Mouse (Mus musculus) liver, embryonic 12.5 days (tissue): Measurements from ENCODE around the gene Slc35b4. TPM values are rescaled to one million over a fixed set of nuclear protein-coding genes. Genes with fewer than 3 reads are reported as not detected.

ENCODE experiments used
- ATAC-seq: fragments of 200-750 bp; cut with Nextera tagmentation; 2 replicates; pipeline ENCODE4 v1.8.0; 2017; ENCODE audit warnings: moderate number of reproducible peaks, mild to moderate bottlenecking, moderate library complexity
- H3K27ac ChIP-seq: fragments of 300-500 bp; sonication (generic); 2 replicates; pipeline ENCODE4 v1.5.1; 2016; ENCODE audit warnings: mild to moderate bottlenecking
- H3K27me3 ChIP-seq: fragments of 300-500 bp; sonication (generic); replicated peaks from 2 replicates; pipeline ENCODE4 v1.6.1; 2016; ENCODE audit warnings: mild to moderate bottlenecking, moderate library complexity
- H3K36me3 ChIP-seq: fragments of 300-500 bp; sonication (generic); 2 replicates; pipeline ENCODE4 v1.6.1; 2016; ENCODE audit warnings: mild to moderate bottlenecking, moderate library complexity
- H3K4me1 ChIP-seq: fragments of 300-500 bp; sonication (generic); 2 replicates; pipeline ENCODE4 v1.6.1; 2016
- H3K4me2 ChIP-seq: fragments of 300-500 bp; sonication (generic); 2 replicates; pipeline ENCODE4 v1.6.1; 2016; ENCODE audit warnings: mild to moderate bottlenecking, moderate library complexity
- H3K4me3 ChIP-seq: fragments of 300-500 bp; sonication (generic); 2 replicates; pipeline ENCODE4 v1.5.1; 2016; ENCODE audit warnings: mild to moderate bottlenecking, moderate library complexity
- H3K9ac ChIP-seq: fragments of 300-500 bp; sonication (generic); 2 replicates; pipeline ENCODE4 v1.6.1; 2016; ENCODE audit warnings: mild to moderate bottlenecking, moderate library complexity
- H3K9me3 ChIP-seq: fragments of 300-500 bp; sonication (generic); replicated peaks from 2 replicates; pipeline ENCODE4 v1.6.1; 2016; ENCODE audit warnings: mild to moderate bottlenecking, moderate library complexity
- WGBS: fragments of 180-500 bp; shearing (Covaris S2); methylation state at CpG from one replicate; pipeline ENCODE4 v1.1.7; 2016; ENCODE audit not compliant: insufficient replicate concordance; 5-methylcytosine and 5-hydroxymethylcytosine counted together
- polyA plus RNA-seq: library from polyadenylated mRNA; unstranded; fragments of >200 nt; fragmentation: Nextera tagmentation; extraction: Ambion mirVana; gene quantifications from 2 replicates; pipeline ENCODE4 v1.2.1, GENCODE M21; 2016

Slc35b4 gene
- polyA plus RNA-seq, 1 experiment from 2014 or later = 26.6 TPM

DNA sequence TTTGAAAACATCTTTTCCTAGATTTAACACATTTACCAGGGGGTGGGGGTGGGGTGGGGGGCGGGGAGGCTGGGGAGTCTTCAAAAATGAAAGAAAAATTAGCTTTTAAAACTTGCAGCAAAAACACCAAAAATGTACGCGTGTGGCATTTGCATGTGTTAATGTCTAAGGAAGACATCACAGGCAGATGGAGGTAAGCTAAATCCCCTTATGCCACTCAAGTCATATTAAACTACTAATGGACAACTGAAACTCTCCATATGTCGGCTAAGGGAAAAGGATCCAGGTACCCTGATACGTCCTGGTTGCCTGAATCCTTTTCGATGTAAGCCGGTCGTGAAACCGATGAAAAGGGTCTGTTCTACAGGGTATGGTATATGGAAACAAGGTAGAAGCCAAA, 27.8 kb downstream of the Slc35b4 start:
- no peak overlapping the region for H3K4me2 ChIP-seq
- WGBS = 77% methylated on average over 9 of the region's 9 CpGs
- no peak overlapping the region for H3K27ac ChIP-seq
- peaks cover 9% of the 10 kb centered on the region; the same call in 1 of the 2 replicates for H3K4me1 ChIP-seq
- H3K9me3 ChIP-seq = no peaks in the 10 kb centered on the region
- no peak overlapping the region for H3K4me3 ChIP-seq
- H3K27me3 ChIP-seq = no peaks in the 10 kb centered on the region
- no peak overlapping the region for H3K9ac ChIP-seq
- no peaks in the 10 kb centered on the region for H3K36me3 ChIP-seq
- ATAC-seq = no peak

DNA sequence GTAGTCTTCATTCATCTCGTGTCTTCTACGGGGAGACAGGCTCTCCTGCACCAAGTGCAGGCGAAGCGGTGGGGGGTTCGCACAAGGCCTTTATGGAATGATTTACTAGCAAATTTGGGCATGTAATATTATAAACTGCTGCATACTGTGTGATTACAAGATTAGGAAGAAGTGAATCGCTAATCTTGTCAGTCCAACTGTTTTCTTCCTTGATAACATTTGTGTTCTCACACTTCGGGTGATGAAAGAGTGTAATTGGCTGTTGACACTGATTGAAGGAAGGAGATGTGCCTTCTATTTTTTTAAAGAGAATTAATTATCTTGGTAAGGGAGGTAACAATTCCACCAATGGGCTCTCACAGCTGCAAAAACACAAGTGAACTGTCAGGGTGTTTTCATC, 28.3 kb downstream of the Slc35b4 start:
- ATAC-seq = no peak
- 0 out of 2 replicates have a peak, but pooled peaks cover 5% of the 10 kb centered on the region for H3K4me1 ChIP-seq
- H3K27ac ChIP-seq = no peak overlapping the region
- no peak overlapping the region for H3K4me3 ChIP-seq
- WGBS = 68% methylated on average over 7 of the region's 7 CpGs
- H3K4me2 ChIP-seq = no peak overlapping the region
- no peaks in the 10 kb centered on the region for H3K36me3 ChIP-seq
- no peak overlapping the region for H3K9ac ChIP-seq
- H3K9me3 ChIP-seq = no peaks in the 10 kb centered on the region
- H3K27me3 ChIP-seq = no peaks in the 10 kb centered on the region

DNA sequence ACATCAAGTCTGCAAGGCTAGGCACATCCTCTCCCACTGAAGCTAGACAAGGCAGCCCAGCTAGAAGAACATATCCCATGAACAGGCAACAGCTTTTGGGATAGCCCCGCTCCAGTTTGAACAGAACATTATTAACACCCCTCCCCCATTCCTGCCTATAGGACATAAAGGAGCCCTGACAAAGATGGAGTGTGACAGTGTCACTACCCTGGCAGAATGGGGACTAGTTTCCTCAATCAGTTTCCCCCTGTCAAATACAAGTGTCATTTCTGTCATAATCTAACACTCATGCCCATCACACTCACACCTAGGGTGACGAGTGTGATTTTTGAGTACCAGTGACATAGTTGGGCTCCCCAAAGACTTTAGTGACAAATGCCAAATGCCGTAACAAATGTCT, 28.9 kb downstream of the Slc35b4 start:
- Histone ChIP-seq H3K36me3 (no peaks in the 10 kb centered on the region), H3K27ac (no peak overlapping the region), H3K4me1 (0 out of 2 replicates have a peak, but pooled peaks cover 1% of the 10 kb centered on the region), H3K27me3 (no peaks in the 10 kb centered on the region), H3K9me3 (no peaks in the 10 kb centered on the region), H3K9ac (no peak overlapping the region), H3K4me3 (no peak overlapping the region), H3K4me2 (no peak overlapping the region)
- 70% methylated on average over 3 of the region's 3 CpGs for WGBS
- no peak for ATAC-seq

DNA sequence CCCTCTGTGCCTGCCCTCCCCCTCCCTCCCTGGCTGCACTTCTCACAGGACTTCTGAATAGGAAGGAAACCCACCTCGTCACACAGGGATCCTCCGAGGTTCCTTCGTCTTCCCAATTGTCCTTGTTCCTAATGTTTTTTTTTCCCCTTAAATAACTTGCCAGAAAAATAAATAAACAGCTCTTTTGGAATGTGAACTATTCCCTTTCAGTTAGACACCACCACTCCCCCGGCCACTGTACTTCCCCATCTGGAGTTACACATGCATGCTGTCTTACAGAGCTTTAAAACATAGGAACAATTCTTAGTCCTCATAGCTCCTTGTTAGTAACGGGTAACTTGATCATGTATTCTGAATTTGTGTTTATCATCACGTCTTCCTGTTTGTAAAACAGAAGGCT, 30.9 kb downstream of the Slc35b4 start:
- H3K4me3 ChIP-seq = no peak overlapping the region
- WGBS = 51% methylated on average over 6 of the region's 6 CpGs
- ATAC-seq = no peak

DNA sequence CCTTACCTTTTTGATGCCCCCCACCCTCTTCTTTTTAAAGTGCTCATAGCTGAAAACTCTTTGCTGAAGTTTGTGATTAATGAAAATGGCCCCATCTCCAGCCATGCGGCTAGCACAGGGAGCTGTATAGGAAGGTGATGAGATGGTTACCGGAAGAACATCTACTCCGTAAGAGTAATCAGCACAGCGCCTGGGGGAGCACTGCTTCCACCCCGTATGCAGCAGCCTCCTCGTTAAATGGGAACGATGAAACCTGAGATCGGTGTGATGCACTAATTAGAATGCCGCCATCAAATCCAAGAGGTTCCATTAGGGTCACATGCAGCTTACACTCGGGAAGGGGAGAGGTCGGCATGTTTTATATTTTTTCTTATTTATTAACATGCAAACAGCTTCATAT, 34.0 kb downstream of the Slc35b4 start:
- no peak overlapping the region for H3K27ac ChIP-seq
- H3K9ac ChIP-seq = no peak overlapping the region
- no peaks in the 10 kb centered on the region for H3K36me3 ChIP-seq
- no peaks in the 10 kb centered on the region for H3K27me3 ChIP-seq
- H3K4me3 ChIP-seq = no peak overlapping the region
- no peak for ATAC-seq
- H3K4me2 ChIP-seq = no peak overlapping the region
- H3K9me3 ChIP-seq = no peaks in the 10 kb centered on the region
- WGBS = 72% methylated on average over 11 of the region's 11 CpGs
- H3K4me1 ChIP-seq = no peaks in the 10 kb centered on the region

More for the DNA sequence above, 30.9 kb downstream of the Slc35b4 start:
- no peak overlapping the region for H3K4me2 ChIP-seq
- H3K27me3 ChIP-seq = no peaks in the 10 kb centered on the region
- no peaks in the 10 kb centered on the region for H3K9me3 ChIP-seq
- H3K36me3 ChIP-seq = no peaks in the 10 kb centered on the region
- no peak overlapping the region for H3K9ac ChIP-seq
- H3K4me1 ChIP-seq = no peaks in the 10 kb centered on the region
- H3K27ac ChIP-seq = no peak overlapping the region

DNA sequence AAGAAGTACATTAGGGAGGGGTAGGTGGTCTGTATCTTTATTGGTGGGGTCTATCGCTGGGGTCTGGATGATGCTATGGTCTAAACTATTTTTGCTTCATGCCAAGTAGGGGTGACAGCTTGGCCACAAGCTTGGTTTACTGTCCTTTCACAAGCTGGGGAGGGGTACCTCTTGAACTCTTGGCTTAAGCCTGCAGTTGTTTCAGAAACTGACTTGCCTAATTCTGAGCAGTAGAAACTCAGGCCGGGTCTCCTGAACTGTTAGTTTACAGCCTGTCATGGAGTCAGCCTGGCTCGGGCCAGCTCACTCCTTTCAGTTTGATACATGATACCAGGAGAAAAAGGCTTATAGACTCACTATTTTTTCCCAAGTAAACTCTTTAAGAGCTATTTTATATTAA, 38.5 kb downstream of the Slc35b4 start:
- Histone ChIP-seq H3K4me1 (no peaks in the 10 kb centered on the region), H3K4me2 (no peak overlapping the region), H3K36me3 (no peaks in the 10 kb centered on the region), H3K4me3 (no peak overlapping the region), H3K27me3 (no peaks in the 10 kb centered on the region), H3K9me3 (no peaks in the 10 kb centered on the region), H3K27ac (no peak overlapping the region), H3K9ac (no peak overlapping the region)
- WGBS = 65% methylated on average over 3 of the region's 3 CpGs
- no peak for ATAC-seq

GRCm38 (mm10) chr6:34132391-34132790, 44.5 kb downstream of the Slc35b4 start:
- WGBS = 76% methylated on average over 9 of the region's 9 CpGs
- H3K4me1 ChIP-seq = no peaks in the 10 kb centered on the region

DNA sequence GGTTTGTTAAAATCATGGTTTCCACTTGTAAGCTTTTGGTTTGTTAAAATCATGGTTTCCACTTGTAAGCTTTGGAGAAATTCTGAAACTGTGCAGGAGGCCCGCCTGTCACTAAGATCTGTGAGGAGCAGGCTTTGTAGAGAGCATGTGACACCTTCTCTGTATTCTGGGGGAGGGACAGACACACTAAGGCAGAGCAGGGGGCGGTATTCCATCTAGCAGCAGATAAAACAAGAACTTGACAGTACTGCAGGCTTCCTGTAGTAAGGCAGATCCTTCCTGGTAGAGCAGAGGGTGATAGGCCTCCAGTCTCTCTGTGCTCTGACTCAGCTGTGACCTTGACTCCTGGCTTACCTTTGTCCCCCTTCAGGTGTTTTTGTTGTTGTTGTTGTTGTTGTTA, 47.6 kb downstream of the Slc35b4 start:
- Histone ChIP-seq H3K36me3 (no peaks in the 10 kb centered on the region), H3K27ac (no peak overlapping the region), H3K9ac (no peak overlapping the region), H3K4me2 (no peak overlapping the region), H3K4me1 (no peaks in the 10 kb centered on the region), H3K4me3 (no peak overlapping the region), H3K9me3 (no peaks in the 10 kb centered on the region), H3K27me3 (no peaks in the 10 kb centered on the region)
- 19% methylated on average over 2 of the region's 2 CpGs for WGBS
- no peak for ATAC-seq

More at GRCm38 (mm10) chr6:34132391-34132790, 44.5 kb downstream of the Slc35b4 start:
- H3K27ac ChIP-seq = no peak overlapping the region
- no peak for ATAC-seq
- no peaks in the 10 kb centered on the region for H3K9me3 ChIP-seq
- no peak overlapping the region for H3K4me2 ChIP-seq
- no peak overlapping the region for H3K4me3 ChIP-seq
- H3K9ac ChIP-seq = no peak overlapping the region
- no peaks in the 10 kb centered on the region for H3K36me3 ChIP-seq
- H3K27me3 ChIP-seq = no peaks in the 10 kb centered on the region

- Histone ChIP-seq H3K4me1 (no peaks in the 10 kb centered on the region), H3K27me3 (no peaks in the 10 kb centered on the region), H3K9me3 (no peaks in the 10 kb centered on the region), H3K4me3 (no peak overlapping the region), H3K36me3 (no peaks in the 10 kb centered on the region), H3K9ac (no peak overlapping the region), H3K4me2 (no peak overlapping the region), H3K27ac (no peak overlapping the region)
- 50% methylated on average over 2 of the region's 2 CpGs for WGBS
- no peak for ATAC-seq
These were observed 52.5 kb downstream of the Slc35b4 start for GRCm38 (mm10) chr6:34124401-34124800.

GRCm38 (mm10) chr6:34116838-34117478, 60.0 kb downstream of the Slc35b4 start:
- Histone ChIP-seq H3K9me3 (no peaks in the 10 kb centered on the region), H3K4me2 (no peak overlapping the region), H3K27ac (no peak overlapping the region), H3K4me1 (no peaks in the 10 kb centered on the region), H3K9ac (no peak overlapping the region), H3K27me3 (no peaks in the 10 kb centered on the region), H3K4me3 (no peak overlapping the region), H3K36me3 (no peaks in the 10 kb centered on the region)
- 85% methylated on average over 7 of the region's 7 CpGs for WGBS
- ATAC-seq = 0 out of 2 replicates have a peak, but pooled peaks have one; percentile 47

- H3K4me2 ChIP-seq = no peak overlapping the region
- H3K36me3 ChIP-seq = no peaks in the 10 kb centered on the region
- no peaks in the 10 kb centered on the region for H3K9me3 ChIP-seq
- no peak overlapping the region for H3K27ac ChIP-seq
- H3K4me1 ChIP-seq = no peaks in the 10 kb centered on the region
- H3K4me3 ChIP-seq = no peak overlapping the region
- no peaks in the 10 kb centered on the region for H3K27me3 ChIP-seq
- ATAC-seq = no peak
- H3K9ac ChIP-seq = no peak overlapping the region
- 68% methylated on average over 6 of the region's 6 CpGs for WGBS
These were observed 65.5 kb downstream of the Slc35b4 start for GRCm38 (mm10) chr6:34111406-34111805.

DNA sequence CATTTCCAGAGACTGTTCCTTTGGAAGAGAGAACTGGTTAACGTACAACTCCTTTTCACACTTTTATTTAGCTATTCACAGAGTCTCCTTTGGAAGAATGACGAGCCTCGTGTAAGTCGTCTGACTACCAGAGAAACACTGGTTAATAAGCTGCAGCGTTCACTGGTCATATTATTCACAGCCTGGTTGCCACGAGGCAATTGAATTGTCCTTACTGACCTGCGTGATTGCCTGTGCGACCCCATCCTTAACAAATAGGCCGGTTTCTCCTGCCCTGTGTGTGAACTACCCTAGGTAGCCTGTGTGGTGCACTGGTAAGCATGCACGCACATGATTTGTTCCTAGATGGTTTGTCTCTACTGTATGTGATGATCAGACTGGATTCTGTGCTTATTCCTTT, 66.3 kb downstream of the Slc35b4 start:
- 82% methylated on average over 10 of the region's 10 CpGs for WGBS

More for the DNA sequence above, 66.3 kb downstream of the Slc35b4 start:
- H3K4me3 ChIP-seq = no peak overlapping the region
- no peak overlapping the region for H3K27ac ChIP-seq
- no peaks in the 10 kb centered on the region for H3K4me1 ChIP-seq
- H3K27me3 ChIP-seq = no peaks in the 10 kb centered on the region
- ATAC-seq = no peak
- H3K9ac ChIP-seq = no peak overlapping the region
- no peaks in the 10 kb centered on the region for H3K9me3 ChIP-seq
- no peak overlapping the region for H3K4me2 ChIP-seq
- H3K36me3 ChIP-seq = no peaks in the 10 kb centered on the region
